Mouse (Mus musculus): ENCODE results near the gene Strn4.

GRCm38 (mm10) chr7:16876006-16876405, 60.3 kb downstream of the Strn4 start:
- TF ChIP-seq GATA1 (IDR thresholded peaks at IDR 0.05; ENCODE audit: borderline replicate concordance, low read length): no peak
- TF ChIP-seq FLI1 (IDR thresholded peaks at IDR 0.05; ENCODE audit: low read length): no peak

Data from megakaryocyte, embryonic 14.5 days (primary cell).